ENCODE assay signal across 12 mouse cellular contexts in the genomic region with DNA sequence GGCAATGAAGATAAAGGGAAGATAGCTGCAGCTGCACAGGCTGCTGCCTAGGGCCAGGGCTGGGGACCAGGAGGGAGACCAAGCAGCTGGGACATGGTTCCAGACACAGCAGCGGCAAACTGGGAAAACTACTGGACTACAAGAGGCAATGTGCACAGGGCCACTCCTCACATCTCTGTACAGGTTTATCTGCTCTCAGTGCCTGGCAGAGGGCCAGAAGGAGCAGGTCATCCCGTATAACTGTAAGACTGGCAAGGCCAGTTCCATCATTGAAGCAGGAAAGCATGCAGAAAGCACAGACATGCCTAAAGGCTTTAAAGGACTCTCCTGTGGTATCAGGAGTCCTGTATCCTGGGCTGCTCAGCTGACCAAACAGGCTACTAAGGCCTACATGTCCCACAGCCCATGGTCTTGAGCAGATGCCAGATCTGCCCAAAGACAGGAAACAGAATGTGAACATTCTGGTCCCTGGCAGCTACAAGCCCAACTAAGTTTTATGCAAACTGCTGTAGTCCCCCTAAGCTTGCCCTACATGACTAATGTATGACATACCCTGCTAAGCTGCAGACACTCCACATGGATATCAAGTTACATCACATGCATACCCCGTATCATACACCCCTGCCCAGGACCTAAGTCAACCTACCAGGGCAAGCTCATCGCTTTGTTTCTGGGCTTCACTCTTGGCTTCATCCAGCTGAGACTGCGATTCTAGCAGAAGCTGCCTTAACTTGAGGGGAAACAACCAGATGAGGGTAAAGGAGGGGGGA. TPM values are rescaled to one million over a fixed set of nuclear protein-coding genes. Genes with fewer than 3 reads are reported as not detected.
DNase-seq lines count a peak whose midpoint lies in the region; ATAC-seq and TF ChIP-seq lines count a peak whose summit lies in the region.
"Had no signal": no experiment of that assay in that cellular context is flagged by ENCODE, and none has a peak within 500 bp of the region (broad histone marks: within the 10 kb centered on the region; RNA-seq: fewer than 3 reads in every experiment).

No protein-coding gene starts in this region.

- no peak overlapping the region for H3K4me3 ChIP-seq in embryonic facial prominence, embryonic 12.5 days
- no peak overlapping the region for H3K4me3 ChIP-seq in embryonic facial prominence, embryonic 10.5 days
- H3K4me3 ChIP-seq in lung, postnatal 0 days (ENCODE audit: low read depth, low read length), result no peak overlapping the region
- H3K4me3 ChIP-seq in stomach, postnatal 0 days (ENCODE audit: low read depth, low read length), result no peak overlapping the region
- H3K4me3 ChIP-seq: erythroblast, embryonic 14.5 days had no signal

- H3K27me3 ChIP-seq in embryonic facial prominence, embryonic 12.5 days, result no peaks in the 10 kb centered on the region
- no peaks in the 10 kb centered on the region for H3K27me3 ChIP-seq in embryonic facial prominence, embryonic 10.5 days (replicated peaks; ENCODE audit: low read depth, poor library complexity, severe bottlenecking)
- no peaks in the 10 kb centered on the region for H3K27me3 ChIP-seq in lung, postnatal 0 days (replicated peaks; ENCODE audit: insufficient read depth, low read length)
- no peaks in the 10 kb centered on the region for H3K27me3 ChIP-seq in stomach, postnatal 0 days (ENCODE audit: control insufficient read depth, insufficient read depth, low read length)

- no peak for DNase-seq in embryonic facial prominence, embryonic 10.5 days (ENCODE audit: low spot score)
- DNase-seq in lung, postnatal 0 days (ENCODE audit: low spot score), result no peak
- DNase-seq in lung, postnatal 25 days (ENCODE audit: low spot score), result no peak
- peak; percentile 24 for DNase-seq in heart, adult 8-10 months (ENCODE audit: low spot score)
- peak; percentile 57 for DNase-seq in stomach, postnatal 0 days (ENCODE audit: low spot score)
- no peak for DNase-seq in layer of hippocampus, postnatal 10 days (ENCODE audit: low spot score in 2 of 2)
- no peak for DNase-seq in embryo, embryonic 10.5 days (ENCODE audit: low spot score)
- DNase-seq: cerebellum, adult 11-12 months; lung, embryonic 14.5 days had no signal

- peak; percentile 48; the same call in 1 of the 2 replicates for ATAC-seq in embryonic facial prominence, embryonic 12.5 days (ENCODE audit: insufficient number of reproducible peaks, insufficient read depth, low FRiP score, low TSS enrichment)
- 0 out of 2 replicates have a peak, but pooled peaks have one; percentile 6 for ATAC-seq in lung, postnatal 0 days
- ATAC-seq in stomach, postnatal 0 days (ENCODE audit: low FRiP score, low TSS enrichment), result no peak
- ATAC-seq: hindbrain, postnatal 0 days had no signal

- H3K4me2 ChIP-seq in embryonic facial prominence, embryonic 12.5 days (replicated peaks), result no peak overlapping the region
- no peak overlapping the region for H3K4me2 ChIP-seq in lung, postnatal 0 days (replicated peaks; ENCODE audit: low read depth, low read length)
- H3K4me2 ChIP-seq in stomach, postnatal 0 days (replicated peaks; ENCODE audit: low read depth), result no peak overlapping the region
- H3K4me2 ChIP-seq: lung, embryonic 14.5 days had no signal

- no peak for TF ChIP-seq EP300 in lung, postnatal 0 days (IDR thresholded peaks at IDR 0.05)
- TF ChIP-seq EP300 in stomach, postnatal 0 days (optimal IDR thresholded peaks at IDR 0.05), result no peak

- TF ChIP-seq CTCF in lung, postnatal 0 days (IDR thresholded peaks at IDR 0.05), result no peak
- TF ChIP-seq CTCF in stomach, postnatal 0 days (IDR thresholded peaks at IDR 0.05; ENCODE audit: low read depth), result no peak

- H3K4me1 ChIP-seq in embryonic facial prominence, embryonic 12.5 days, result no peaks in the 10 kb centered on the region
- H3K4me1 ChIP-seq in embryonic facial prominence, embryonic 10.5 days, result peaks cover 18% of the 10 kb centered on the region
- H3K4me1 ChIP-seq in lung, postnatal 0 days (ENCODE audit: insufficient read depth, low read depth, low read length), result no peaks in the 10 kb centered on the region
- H3K4me1 ChIP-seq in stomach, postnatal 0 days (replicated peaks; ENCODE audit: control insufficient read depth, insufficient read depth), result no peaks in the 10 kb centered on the region

- H3K36me3 ChIP-seq in embryonic facial prominence, embryonic 12.5 days, result peaks cover 98% of the 10 kb centered on the region
- peaks cover 100% of the 10 kb centered on the region for H3K36me3 ChIP-seq in embryonic facial prominence, embryonic 10.5 days (replicated peaks)
- peaks cover 87% of the 10 kb centered on the region for H3K36me3 ChIP-seq in lung, postnatal 0 days (ENCODE audit: insufficient read depth, low read length)
- peaks cover 81% of the 10 kb centered on the region for H3K36me3 ChIP-seq in stomach, postnatal 0 days (ENCODE audit: control insufficient read depth, insufficient read depth, low read length)

- no peak overlapping the region for H3K27ac ChIP-seq in embryonic facial prominence, embryonic 12.5 days
- no peak overlapping the region for H3K27ac ChIP-seq in embryonic facial prominence, embryonic 10.5 days (replicated peaks)
- H3K27ac ChIP-seq in lung, postnatal 0 days (ENCODE audit: low read length), result no peak overlapping the region
- 0 out of 2 replicates have a peak overlapping the region, but pooled peaks have one; percentile 8 for H3K27ac ChIP-seq in stomach, postnatal 0 days (replicated peaks)
- H3K27ac ChIP-seq: hindbrain, postnatal 0 days had no signal

- no peak overlapping the region for H3K9ac ChIP-seq in embryonic facial prominence, embryonic 12.5 days
- H3K9ac ChIP-seq in lung, postnatal 0 days (replicated peaks; ENCODE audit: low read depth), result no peak overlapping the region
- no peak overlapping the region for H3K9ac ChIP-seq in stomach, postnatal 0 days (ENCODE audit: low read length)
- H3K9ac ChIP-seq: lung, embryonic 14.5 days had no signal

- 76% methylated on average over 5 of the region's 5 CpGs for WGBS in embryonic facial prominence, embryonic 12.5 days
- WGBS in embryonic facial prominence, embryonic 10.5 days, result 87% methylated on average over 5 of the region's 5 CpGs
- 63% methylated on average over 5 of the region's 5 CpGs for WGBS in lung, postnatal 0 days
- WGBS in stomach, postnatal 0 days, result 67% methylated on average over 5 of the region's 5 CpGs

- H3K9me3 ChIP-seq in embryonic facial prominence, embryonic 12.5 days, result no peaks in the 10 kb centered on the region
- H3K9me3 ChIP-seq in embryonic facial prominence, embryonic 10.5 days, result no peaks in the 10 kb centered on the region
- H3K9me3 ChIP-seq in lung, postnatal 0 days (ENCODE audit: low read length), result no peaks in the 10 kb centered on the region
- no peaks in the 10 kb centered on the region for H3K9me3 ChIP-seq in stomach, postnatal 0 days (ENCODE audit: control insufficient read depth, low read length)

RNA-seq across cellular contexts. Expression of gene Dstn, which starts 36.6 kb away (rescaled TPM):
- polyA plus RNA-seq in embryonic facial prominence, embryonic 12.5 days (2016; fragmentation: Nextera tagmentation; extraction: Ambion mirVana), result 327 and 332 TPM in 2 replicates
- polyA plus RNA-seq in embryonic facial prominence, embryonic 10.5 days (2016; fragmentation: Nextera tagmentation; extraction: Ambion mirVana), result 331 and 339 TPM in 2 replicates
- polyA plus RNA-seq in lung, postnatal 0 days (2015; fragmentation: Nextera tagmentation; extraction: Ambion mirVana), result 640 and 655 TPM in 2 replicates
- 100 to 1,000 TPM; 129 to 151 (median 143) TPM for total RNA-seq in heart, adult 8-10 months (2022)
- 968 and 971 TPM in 2 replicates for polyA plus RNA-seq in stomach, postnatal 0 days (2015; fragmentation: Nextera tagmentation; extraction: Ambion mirVana)
- total RNA-seq in layer of hippocampus, postnatal 10 days (2021), result 100 to 1,000 TPM; 257 to 268 TPM

RNA-seq across cellular contexts. Expression of gene Rrbp1, which starts 59.3 kb away (rescaled TPM):
- 96.1 and 102 TPM in 2 replicates for polyA plus RNA-seq in embryonic facial prominence, embryonic 12.5 days (2016; fragmentation: Nextera tagmentation; extraction: Ambion mirVana)
- 50.7 and 57.8 TPM in 2 replicates for polyA plus RNA-seq in embryonic facial prominence, embryonic 10.5 days (2016; fragmentation: Nextera tagmentation; extraction: Ambion mirVana)
- polyA plus RNA-seq in lung, postnatal 0 days (2015; fragmentation: Nextera tagmentation; extraction: Ambion mirVana), result 79.4 and 89.2 TPM in 2 replicates
- 100 to 1,000 TPM; 109 to 128 (median 115) TPM for total RNA-seq in heart, adult 8-10 months (2022)
- polyA plus RNA-seq in stomach, postnatal 0 days (2015; fragmentation: Nextera tagmentation; extraction: Ambion mirVana), result 61.0 and 69.0 TPM in 2 replicates
- 100 to 1,000 TPM in 1 of 2 experiments, 10 to 100 TPM in 1; 94.7 to 102 TPM for total RNA-seq in layer of hippocampus, postnatal 10 days (2021)

Comparison
In these comparisons a context has a peak if more than half of its experiments do, and no peak if none do; other contexts are left out.
1. DNase-seq: peak in heart, adult 8-10 months (single experiment) and stomach, postnatal 0 days (single experiment); none in embryonic facial prominence, embryonic 10.5 days (single experiment), lung, postnatal 0 days (single experiment), lung, postnatal 25 days (single experiment), layer of hippocampus, postnatal 10 days (0 of 2) and embryo, embryonic 10.5 days (single experiment).